Mouse (Mus musculus) brain, embryonic 14.5 days (tissue): Measurements from ENCODE around the gene Bcan.

ENCODE experiments used
- CTCF ChIP-seq: fragments of 200-500 bp; IDR thresholded peaks from 2 replicates; pipeline ENCODE4 v1.5.1; 2012; ENCODE audit warnings: inconsistent platforms, mild to moderate bottlenecking, moderate library complexity, borderline replicate concordance; ENCODE audit not compliant: insufficient read depth, insufficient read length; ENCODE audit errors: extremely low read depth
- POLR2A ChIP-seq: fragments of 200-500 bp; IDR thresholded peaks from 2 replicates; pipeline ENCODE4 v1.6.1; 2012; ENCODE audit warnings: mild to moderate bottlenecking, inconsistent platforms, borderline replicate concordance; ENCODE audit not compliant: poor library complexity, insufficient read depth, insufficient read length, severe bottlenecking; ENCODE audit errors: extremely low read depth

DNA sequence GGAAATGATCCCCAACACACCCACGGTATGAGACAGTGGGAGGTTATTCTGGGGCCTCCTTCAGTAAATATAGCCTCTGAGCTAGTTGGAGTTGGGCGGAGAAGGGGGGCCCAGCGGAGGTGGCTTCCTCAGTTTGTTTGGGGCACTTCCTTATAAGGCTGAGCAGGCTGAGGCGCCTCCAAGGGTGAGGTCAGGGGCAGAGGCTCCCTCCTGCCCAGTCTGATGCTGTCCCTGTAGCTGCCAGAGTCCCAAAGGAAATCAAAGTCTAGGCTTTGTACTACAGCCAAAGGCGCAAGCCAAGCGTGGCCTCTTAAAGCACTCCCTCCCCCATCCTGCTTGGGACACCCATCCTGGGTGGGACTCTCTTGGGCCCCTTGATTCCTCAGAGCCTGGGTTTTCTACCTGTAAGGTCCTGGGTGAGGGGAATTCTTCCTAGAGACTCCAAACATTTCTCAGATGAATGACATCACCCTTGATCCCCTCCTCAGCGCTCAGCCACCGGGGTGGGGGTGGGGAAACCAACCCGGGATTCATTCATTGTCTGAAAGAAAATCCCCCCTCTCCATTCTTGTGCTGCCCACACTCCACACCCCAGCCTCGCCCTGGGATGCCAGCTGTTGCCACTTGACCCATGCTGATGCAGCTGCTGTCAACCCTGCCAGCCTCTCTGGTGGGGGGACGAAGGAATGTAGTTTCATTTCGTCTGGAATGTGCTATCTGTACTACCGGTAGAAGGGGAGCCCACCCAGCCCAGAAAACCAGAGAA, 17.0 kb downstream of the Bcan start:
- TF ChIP-seq CTCF = no peak
- TF ChIP-seq POLR2A = no peak
